Mouse (Mus musculus) CD8-positive naive resting alpha-beta T cell, adult 57 days (primary cell): ENCODE data around the gene Tspyl2. TPM values are rescaled to one million over a fixed set of nuclear protein-coding genes. Genes with fewer than 3 reads are reported as not detected.

Source experiments
- total RNA-seq: library from RNA; stranded (reverse); gene quantifications from one replicate; pipeline ENCODE4 v1.2.4, GENCODE M21; 2023

The Tspyl2 gene
- 72.3 TPM for total RNA-seq

GRCm38 (mm10) chrX:152342358-152342901 is at the start of gene Tspyl2:
Gene Tspyl2 (minus strand): TSS chrX:152342425.

GRCm38 (mm10) chrX:152368397-152369273 is 26.4 kb upstream of the Tspyl2 start, which contains the start of gene Gpr173:
Gene Gpr173 (minus strand): TSS chrX:152368704.

GRCm38 (mm10) chrX:152326996-152327688 is 15.1 kb downstream of the Tspyl2 start, which contains the start of gene Kantr:
Gene Kantr (minus strand): TSS chrX:152327495.

Other genes with a start within 250 kb of the Tspyl2 start
- 0.21 TPM for gene Iqsec2, start 198.2 kb downstream of the Tspyl2 start, total RNA-seq
- gene Kdm5c, start 109.4 kb downstream of the Tspyl2 start, total RNA-seq = 78.8 TPM
- gene Kantr, start 14.9 kb downstream of the Tspyl2 start, total RNA-seq = 18.0 TPM
- not detected for gene Gpr173, start 26.3 kb upstream of the Tspyl2 start, total RNA-seq
- not detected for gene Cldn34a, start 220.9 kb upstream of the Tspyl2 start, total RNA-seq